Mouse (Mus musculus) heart, embryonic 11.5 days (tissue): ENCODE data around the gene Dok1. TPM values are rescaled to one million over a fixed set of nuclear protein-coding genes. Genes with fewer than 3 reads are reported as not detected.

ENCODE experiments used
- ATAC-seq: fragments of 200-750 bp; cut with Nextera tagmentation; replicated peaks from 2 replicates; pipeline ENCODE4 v1.8.0; 2017; ENCODE audit warnings: moderate library complexity; ENCODE audit not compliant: insufficient number of reproducible peaks, low FRiP score, low TSS enrichment
- H3K27ac ChIP-seq: fragments of 300-500 bp; sonication (generic); 2 replicates; pipeline ENCODE4 v1.5.1; 2014; ENCODE audit warnings: mild to moderate bottlenecking, low read depth, low read length
- H3K27me3 ChIP-seq: fragments of 300-500 bp; sonication (generic); 2 replicates; pipeline ENCODE4 v1.6.1; 2014; ENCODE audit warnings: mild to moderate bottlenecking, low read length, mixed read lengths; ENCODE audit not compliant: control insufficient read depth, insufficient read depth
- H3K36me3 ChIP-seq: fragments of 300-500 bp; sonication (generic); 2 replicates; pipeline ENCODE4 v1.6.1; 2014; ENCODE audit warnings: mild to moderate bottlenecking, low read length, moderate library complexity, mixed read lengths; ENCODE audit not compliant: control insufficient read depth, insufficient read depth
- H3K4me1 ChIP-seq: fragments of 300-500 bp; sonication (generic); 2 replicates; pipeline ENCODE4 v1.6.1; 2014; ENCODE audit warnings: low read length; ENCODE audit not compliant: control insufficient read depth, insufficient read depth
- H3K4me2 ChIP-seq: fragments of 300-500 bp; sonication (generic); 2 replicates; pipeline ENCODE4 v1.6.1; 2014; ENCODE audit warnings: mild to moderate bottlenecking, moderate library complexity
- H3K4me3 ChIP-seq: fragments of 300-500 bp; sonication (generic); 2 replicates; pipeline ENCODE4 v1.5.1; 2014; ENCODE audit warnings: low read depth, low read length
- H3K9ac ChIP-seq: fragments of 300-500 bp; sonication (generic); 2 replicates; pipeline ENCODE4 v1.6.1; 2014; ENCODE audit warnings: mild to moderate bottlenecking, low read depth, low read length, moderate library complexity
- H3K9me3 ChIP-seq: fragments of 300-500 bp; sonication (generic); replicated peaks from 2 replicates; pipeline ENCODE4 v1.6.1; 2016; ENCODE audit warnings: low read length; ENCODE audit not compliant: control insufficient read depth
- WGBS: fragments of 180-500 bp; shearing (Covaris S2); extraction: QIAGEN DNeasy Blood & Tissue Kit; methylation state at CpG from one replicate; pipeline ENCODE4 v1.1.7; 2014; ENCODE audit not compliant: insufficient replicate concordance; 5-methylcytosine and 5-hydroxymethylcytosine counted together
- polyA plus RNA-seq: library from polyadenylated mRNA; unstranded; fragments of >200 nt; fragmentation: Nextera tagmentation; extraction: Ambion mirVana; gene quantifications from 2 replicates; pipeline ENCODE4 v1.2.1, GENCODE M21; 2014

Dok1 gene
- polyA plus RNA-seq, 1 experiment from 2014 or later: 6.8 TPM

DNA sequence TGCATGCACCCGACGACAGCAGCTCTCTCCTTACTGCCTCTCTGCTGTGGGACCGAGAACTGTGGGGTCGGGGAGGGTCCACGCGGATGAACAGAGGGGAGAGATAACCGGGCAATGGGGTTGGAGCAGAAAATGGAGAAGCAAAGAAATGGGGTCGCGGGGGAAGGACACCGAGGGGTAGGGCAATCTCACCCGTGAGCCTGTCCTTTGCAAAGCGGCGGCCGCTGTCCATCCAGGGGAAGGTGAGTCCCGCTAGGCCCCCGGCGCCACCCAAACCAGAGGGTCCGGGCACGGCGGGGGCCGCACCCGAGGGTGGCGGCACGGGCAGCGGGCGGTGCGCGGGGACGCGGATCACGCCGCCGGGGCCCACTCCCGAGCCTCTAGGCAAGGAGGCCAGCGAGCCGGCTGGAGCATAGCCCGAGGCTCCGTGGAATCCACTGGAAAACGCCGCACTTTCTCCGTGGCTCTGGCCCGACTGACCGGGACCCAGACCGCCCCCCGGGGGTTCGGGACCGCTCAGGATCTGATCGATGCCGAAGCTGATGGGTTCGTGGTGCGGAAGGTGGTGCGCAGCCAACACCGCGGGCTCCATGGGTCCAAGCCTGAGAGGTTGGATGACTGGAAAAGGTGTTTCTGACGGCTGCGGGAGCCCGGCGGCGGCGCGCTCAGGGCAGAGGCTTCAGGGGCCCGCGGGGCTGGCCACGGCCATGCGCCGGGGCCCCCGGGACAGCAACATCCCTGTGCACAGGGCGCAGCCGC is 36.4 kb upstream of the Dok1 start:
- Histone ChIP-seq H3K36me3 (no peaks in the 10 kb centered on the region), H3K9ac (no peak overlapping the region), H3K4me1 (peaks cover 15% of the 10 kb centered on the region), H3K9me3 (no peaks in the 10 kb centered on the region), H3K4me2 (peak overlapping the region; percentile 48), H3K4me3 (peak overlapping the region; percentile 27), H3K27me3 (peaks cover 97% of the 10 kb centered on the region), H3K27ac (no peak overlapping the region)
- ATAC-seq: 0 out of 2 replicates have a peak, but pooled peaks have one; percentile 27
- WGBS: under 1% methylated on average over 55 of the region's 69 CpGs

DNA sequence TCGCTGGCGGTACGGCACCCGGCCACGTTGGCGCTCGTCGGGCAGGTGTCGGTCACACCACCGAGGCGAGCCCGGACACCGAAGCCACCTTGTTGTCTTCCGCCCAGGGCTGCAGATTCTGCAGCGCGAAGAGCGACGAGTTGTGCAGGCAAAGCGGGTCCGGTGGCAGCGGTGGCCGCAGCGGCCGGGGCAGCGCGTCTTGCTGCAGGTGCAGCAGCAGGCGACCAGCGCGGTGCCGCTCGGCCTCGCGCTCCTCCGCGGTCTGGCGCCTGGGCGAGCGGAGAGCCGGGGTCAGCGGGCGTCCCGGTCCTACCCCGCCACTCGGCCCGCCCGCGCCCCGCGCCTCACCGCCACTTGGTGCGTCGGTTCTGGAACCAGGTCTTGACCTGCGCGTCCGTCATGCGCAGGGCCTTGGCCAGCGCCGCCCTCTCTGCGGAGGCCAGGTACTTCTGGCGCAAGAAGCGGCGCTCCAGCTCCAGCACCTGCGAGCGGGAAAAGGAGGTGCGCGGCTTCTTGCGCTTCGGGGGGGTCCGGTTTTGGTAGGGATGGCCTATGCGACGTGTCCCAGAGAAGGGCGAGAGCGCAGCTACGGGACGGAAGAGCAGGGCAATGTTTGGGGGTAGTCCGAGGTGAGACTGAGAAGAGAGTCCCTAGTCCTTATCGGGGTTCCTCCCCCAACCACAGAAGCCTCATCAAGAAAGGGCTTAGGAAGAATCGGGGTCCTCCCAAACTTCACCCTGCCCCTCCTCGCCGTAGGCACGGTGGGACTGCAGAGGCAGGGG is 35.6 kb upstream of the Dok1 start:
- Histone ChIP-seq H3K27me3 (peaks cover 97% of the 10 kb centered on the region), H3K4me1 (peaks cover 15% of the 10 kb centered on the region), H3K27ac (no peak overlapping the region), H3K4me2 (peak overlapping the region; percentile 56), H3K4me3 (peak overlapping the region; percentile 27), H3K9me3 (no peaks in the 10 kb centered on the region), H3K9ac (no peak overlapping the region), H3K36me3 (no peaks in the 10 kb centered on the region)
- no peak for ATAC-seq
- under 1% methylated on average over 80 of the region's 81 CpGs for WGBS

DNA sequence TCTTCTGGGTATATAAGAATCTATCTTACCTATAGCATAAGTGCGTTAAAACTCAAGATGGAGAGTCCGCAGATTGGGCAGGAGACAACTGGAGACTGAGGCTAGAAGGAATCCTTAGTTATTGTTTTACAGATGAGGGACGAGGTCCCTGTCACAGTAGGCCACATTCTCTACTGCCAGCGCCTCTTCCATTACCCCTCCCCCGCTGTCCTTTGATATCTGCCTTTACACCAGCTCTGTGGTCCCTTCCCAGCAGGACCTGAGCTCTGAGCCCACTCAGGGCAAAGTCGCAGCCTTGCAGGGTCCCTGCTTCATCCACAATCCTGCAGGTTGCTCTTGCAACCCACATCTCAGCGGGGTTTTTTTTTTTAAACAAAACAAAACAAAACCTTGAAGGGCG is 35.0 kb upstream of the Dok1 start:
- no peak for ATAC-seq
- peaks cover 98% of the 10 kb centered on the region for H3K27me3 ChIP-seq
- H3K27ac ChIP-seq: no peak overlapping the region
- H3K4me2 ChIP-seq: peak overlapping the region; percentile 56; the same call in 1 of the 2 replicates
- no peak overlapping the region for H3K9ac ChIP-seq
- H3K4me1 ChIP-seq: peaks cover 15% of the 10 kb centered on the region
- peak overlapping the region; percentile 27 for H3K4me3 ChIP-seq
- no peaks in the 10 kb centered on the region for H3K9me3 ChIP-seq
- H3K36me3 ChIP-seq: no peaks in the 10 kb centered on the region
- 2% methylated on average over 8 of the region's 8 CpGs for WGBS

DNA sequence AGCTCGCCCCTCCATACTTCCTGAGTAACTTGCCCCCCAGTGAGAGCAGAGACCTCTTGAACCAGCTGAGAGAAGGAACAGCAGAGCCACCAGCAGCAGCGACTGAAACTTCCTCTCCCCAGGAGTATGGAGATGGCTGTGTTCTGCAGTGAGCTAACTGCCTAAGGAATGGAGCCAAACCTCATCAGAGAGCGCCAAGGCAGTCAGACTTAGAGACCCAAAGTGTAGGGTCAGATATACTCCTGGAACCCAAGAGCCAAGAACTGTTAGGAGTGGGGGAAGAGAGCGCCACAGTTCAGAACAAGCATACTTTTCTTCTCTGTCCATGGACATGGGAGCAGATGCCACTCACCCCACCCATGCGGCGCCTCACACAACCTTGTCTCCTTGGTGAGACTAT is 33.2 kb upstream of the Dok1 start:
- Histone ChIP-seq H3K36me3 (no peaks in the 10 kb centered on the region), H3K27ac (no peak overlapping the region), H3K4me1 (peaks cover 15% of the 10 kb centered on the region), H3K4me2 (no peak overlapping the region), H3K9me3 (no peaks in the 10 kb centered on the region), H3K9ac (no peak overlapping the region), H3K4me3 (no peak overlapping the region), H3K27me3 (peaks cover 98% of the 10 kb centered on the region)
- ATAC-seq: no peak
- WGBS: 22% methylated on average over 6 of the region's 6 CpGs

DNA sequence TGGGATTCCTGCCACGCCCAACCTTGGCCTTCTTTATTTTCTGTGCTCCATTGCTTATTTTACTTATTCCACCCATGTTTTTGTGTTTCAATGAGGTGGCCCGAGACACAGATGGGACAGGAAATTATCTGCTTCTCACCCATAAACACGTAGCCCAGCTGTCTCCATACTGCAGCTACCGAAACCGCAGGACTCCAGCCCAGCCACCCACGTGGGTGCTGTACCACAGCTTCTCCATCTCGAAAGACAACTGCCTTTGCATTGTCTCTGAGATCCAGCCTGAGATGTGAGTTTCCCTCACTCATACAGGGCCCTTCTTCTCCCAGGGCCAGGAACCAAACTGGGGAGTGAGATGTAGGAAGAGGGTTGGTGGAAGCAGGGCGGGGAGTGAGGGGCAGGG is 32.7 kb upstream of the Dok1 start:
- Histone ChIP-seq H3K9ac (no peak overlapping the region), H3K4me2 (no peak overlapping the region), H3K27ac (no peak overlapping the region), H3K9me3 (no peaks in the 10 kb centered on the region), H3K4me3 (no peak overlapping the region), H3K27me3 (peaks cover 98% of the 10 kb centered on the region), H3K4me1 (peaks cover 15% of the 10 kb centered on the region), H3K36me3 (no peaks in the 10 kb centered on the region)
- 34% methylated on average over 8 of the region's 8 CpGs for WGBS
- ATAC-seq: no peak

DNA sequence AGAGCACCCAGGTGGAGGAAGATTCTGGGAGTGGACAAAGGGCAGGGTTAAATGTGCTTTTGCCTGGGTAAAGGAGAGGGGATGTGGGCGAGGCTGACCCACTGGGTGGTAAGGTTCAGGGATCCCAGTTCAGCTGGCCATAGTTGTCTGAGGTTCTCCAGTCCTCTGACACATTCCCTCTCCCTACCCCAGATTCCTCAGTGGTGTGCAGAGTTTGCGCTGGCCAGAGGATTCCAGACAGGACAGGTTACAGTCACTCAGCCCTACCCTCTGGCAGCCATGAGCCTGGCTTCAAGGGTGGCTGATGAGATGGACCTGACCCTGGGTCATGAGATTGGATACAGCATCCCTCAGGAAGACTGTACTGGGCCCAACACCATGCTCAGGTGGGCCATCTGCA is 25.5 kb upstream of the Dok1 start:
- Histone ChIP-seq H3K9ac (no peak overlapping the region), H3K4me3 (no peak overlapping the region), H3K4me1 (peaks cover 10% of the 10 kb centered on the region), H3K36me3 (peaks cover 4% of the 10 kb centered on the region; the same call in 1 of the 2 replicates), H3K27ac (no peak overlapping the region), H3K27me3 (peaks cover 36% of the 10 kb centered on the region), H3K4me2 (no peak overlapping the region), H3K9me3 (no peaks in the 10 kb centered on the region)
- 87% methylated on average over 2 of the region's 2 CpGs for WGBS
- no peak for ATAC-seq

DNA sequence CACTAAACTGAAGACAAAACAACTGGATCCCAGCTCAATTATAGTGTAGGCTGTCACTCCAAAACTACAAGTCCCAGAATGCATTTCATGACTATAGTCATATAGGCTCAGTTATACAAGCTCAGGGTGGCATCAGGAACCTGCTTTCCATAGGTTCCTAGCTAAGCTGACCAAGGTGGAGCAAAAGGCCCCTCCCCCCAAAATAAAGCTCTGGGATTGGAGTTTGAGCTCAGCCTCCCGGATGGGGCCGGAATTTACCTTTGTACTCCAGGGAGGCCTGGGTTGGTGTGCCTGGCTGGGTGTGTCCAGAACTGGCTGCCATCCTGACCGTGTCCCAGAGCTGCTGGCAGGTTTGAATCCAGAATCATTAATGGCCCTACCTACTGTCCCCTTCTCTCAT is 24.5 kb upstream of the Dok1 start, which contains the start of gene Dqx1:
Gene Dqx1 (plus strand): TSS at position 55 of the 400 bp plus-strand sequence.
- 61% methylated on average over 3 of the region's 3 CpGs for WGBS
- no peaks in the 10 kb centered on the region for H3K9me3 ChIP-seq

DNA sequence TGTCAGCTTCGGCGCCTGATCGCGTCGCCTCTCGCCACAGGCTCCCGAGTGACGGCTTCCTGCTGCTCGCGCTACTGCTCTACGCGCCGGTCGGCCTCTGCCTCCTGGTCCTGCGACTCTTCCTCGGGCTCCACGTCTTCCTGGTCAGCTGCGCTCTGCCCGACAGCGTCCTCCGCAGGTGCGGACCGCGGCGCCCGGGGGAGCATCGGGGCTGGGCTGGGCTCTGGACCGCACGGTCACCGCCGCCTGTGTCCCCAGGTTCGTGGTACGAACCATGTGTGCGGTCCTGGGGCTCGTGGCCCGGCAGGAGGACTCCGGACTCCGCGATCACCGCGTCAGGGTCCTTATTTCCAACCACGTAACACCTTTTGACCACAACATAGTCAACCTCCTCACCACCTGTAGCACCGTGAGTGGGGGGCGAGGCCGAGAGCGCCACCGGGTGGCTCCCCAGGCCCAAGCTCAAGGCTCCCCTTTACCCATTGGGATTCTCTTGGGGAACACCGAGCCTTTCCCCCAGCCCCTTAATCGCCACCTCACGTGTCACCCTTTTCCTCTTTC is 21.7 kb upstream of the Dok1 start, which contains the start of gene Htra2:
Gene Htra2 (minus strand): TSS at position 403 of the 561 bp plus-strand sequence.
- peaks cover 7% of the 10 kb centered on the region; the same call in 1 of the 2 replicates for H3K36me3 ChIP-seq
- under 1% methylated on average over 50 of the region's 50 CpGs for WGBS
- H3K9ac ChIP-seq: peak within 1 kb of the TSS; percentile 97
- no peaks in the 10 kb centered on the region for H3K9me3 ChIP-seq
- H3K4me1 ChIP-seq: peaks cover 19% of the 10 kb centered on the region
- peak within 1 kb of the TSS; percentile 96 for H3K4me3 ChIP-seq
- peak within 1 kb of the TSS; percentile 83 for H3K27ac ChIP-seq
- peak; percentile 27 for ATAC-seq
- peak within 1 kb of the TSS; percentile 81 for H3K4me2 ChIP-seq
- peaks cover 6% of the 10 kb centered on the region for H3K27me3 ChIP-seq

More for the DNA sequence above, 24.5 kb upstream of the Dok1 start, which contains the start of gene Dqx1:
- peaks cover 26% of the 10 kb centered on the region for H3K27me3 ChIP-seq
- H3K4me1 ChIP-seq: peaks cover 15% of the 10 kb centered on the region
- H3K27ac ChIP-seq: no peak within 1 kb of the TSS
- no peak within 1 kb of the TSS for H3K4me3 ChIP-seq
- peaks cover 4% of the 10 kb centered on the region; the same call in 1 of the 2 replicates for H3K36me3 ChIP-seq
- H3K9ac ChIP-seq: no peak within 1 kb of the TSS
- H3K4me2 ChIP-seq: no peak within 1 kb of the TSS
- no peak for ATAC-seq
